Mouse (Mus musculus) neural tube, embryonic 11.5 days (tissue): ENCODE data around the gene Spint3. TPM values are rescaled to one million over a fixed set of nuclear protein-coding genes. Genes with fewer than 3 reads are reported as not detected.
A peak's percentile ranks its signal among the peaks of the same experiment; 100 is the strongest.
"Not testable (repeated sequence)": the region's sequence is repeated elsewhere in the genome, so short reads cannot be mapped to it uniquely, and the experiment has no call there.

Source experiments
- ATAC-seq: fragments of 200-750 bp; cut with Nextera tagmentation; 2 replicates; pipeline ENCODE4 v1.8.0; 2017; ENCODE audit warnings: moderate number of reproducible peaks, mild to moderate bottlenecking, moderate TSS enrichment, moderate library complexity; ENCODE audit not compliant: insufficient read depth, low FRiP score, low TSS enrichment
- DNase-seq: peaks from one replicate; pipeline ENCODE4 v3.0.0-alpha.2; 2015; ENCODE audit warnings: low spot score
- H3K27ac ChIP-seq: fragments of 300-500 bp; sonication (generic); 2 replicates; pipeline ENCODE4 v1.5.1; 2014; ENCODE audit warnings: low read depth, mild to moderate bottlenecking, low read length
- H3K27me3 ChIP-seq: fragments of 300-500 bp; sonication (generic); 2 replicates; pipeline ENCODE4 v1.6.1; 2014; ENCODE audit warnings: mild to moderate bottlenecking, low read length, mixed read lengths; ENCODE audit not compliant: control insufficient read depth, insufficient read depth
- H3K36me3 ChIP-seq: fragments of 300-500 bp; sonication (generic); 2 replicates; pipeline ENCODE4 v1.6.1; 2014; ENCODE audit warnings: mild to moderate bottlenecking, low read length, moderate library complexity, mixed read lengths; ENCODE audit not compliant: control insufficient read depth, insufficient read depth
- H3K4me1 ChIP-seq: fragments of 300-500 bp; sonication (generic); 2 replicates; pipeline ENCODE4 v1.6.1; 2014; ENCODE audit warnings: low read length, mixed read lengths; ENCODE audit not compliant: control insufficient read depth, insufficient read depth
- H3K4me2 ChIP-seq: fragments of 300-500 bp; sonication (generic); 2 replicates; pipeline ENCODE4 v1.6.1; 2014; ENCODE audit warnings: low read depth, mild to moderate bottlenecking, moderate library complexity
- H3K4me3 ChIP-seq: fragments of 300-500 bp; sonication (generic); 2 replicates; pipeline ENCODE4 v1.5.1; 2014; ENCODE audit warnings: low read depth, low read length
- H3K9ac ChIP-seq: fragments of 300-500 bp; sonication (generic); 2 replicates; pipeline ENCODE4 v1.6.1; 2014; ENCODE audit warnings: mild to moderate bottlenecking, low read length
- H3K9me3 ChIP-seq: fragments of 300-500 bp; sonication (generic); 2 replicates; pipeline ENCODE4 v1.6.1; 2016; ENCODE audit warnings: low read length; ENCODE audit not compliant: control insufficient read depth
- WGBS: fragments of 180-500 bp; shearing (Covaris S2); extraction: QIAGEN DNeasy Blood & Tissue Kit; methylation state at CpG from one replicate; pipeline ENCODE4 v1.1.7; 2014; 5-methylcytosine and 5-hydroxymethylcytosine counted together
- polyA plus RNA-seq: library from polyadenylated mRNA; unstranded; fragments of >200 nt; fragmentation: Nextera tagmentation; extraction: Ambion mirVana; gene quantifications from 2 replicates; pipeline ENCODE4 v1.2.1, GENCODE M21; 2014

Gene Spint3
- polyA plus RNA-seq, 1 experiment from 2014 or later = not detected

DNA sequence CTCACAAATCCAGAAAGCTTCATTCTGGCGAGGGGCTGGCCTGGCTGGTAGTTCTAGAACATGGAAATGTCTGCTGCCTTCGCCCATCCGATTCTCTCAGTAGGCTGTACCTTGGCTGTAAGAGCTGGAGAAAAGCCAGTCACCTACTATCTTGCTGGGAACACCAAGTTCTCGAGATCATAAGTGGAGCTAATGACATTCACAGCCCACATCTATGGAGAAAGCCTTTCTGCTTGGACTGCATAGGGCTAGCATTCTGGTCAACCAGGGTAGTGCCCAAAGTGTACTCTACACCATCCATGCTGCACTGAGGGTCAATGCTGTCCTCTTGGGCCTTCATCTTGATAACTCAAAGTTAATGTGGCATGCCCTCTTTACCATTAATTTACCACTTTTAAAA, 20.2 kb upstream of the Spint3 start, which contains the start of gene Eppin:
TSS of gene Eppin (minus strand) at position 101 of the 400 bp plus-strand sequence.
- H3K9ac ChIP-seq = no peak within 1 kb of the TSS
- H3K4me3 ChIP-seq = no peak within 1 kb of the TSS
- no peak within 1 kb of the TSS for H3K27ac ChIP-seq
- no peaks in the 10 kb centered on the region for H3K36me3 ChIP-seq
- DNase-seq (no peak), ATAC-seq (no peak)
- no peaks in the 10 kb centered on the region for H3K27me3 ChIP-seq
- WGBS = 83% methylated on average over 4 of the region's 4 CpGs
- H3K4me1 ChIP-seq = no peaks in the 10 kb centered on the region
- no peaks in the 10 kb centered on the region for H3K9me3 ChIP-seq
- H3K4me2 ChIP-seq = no peak within 1 kb of the TSS

DNA sequence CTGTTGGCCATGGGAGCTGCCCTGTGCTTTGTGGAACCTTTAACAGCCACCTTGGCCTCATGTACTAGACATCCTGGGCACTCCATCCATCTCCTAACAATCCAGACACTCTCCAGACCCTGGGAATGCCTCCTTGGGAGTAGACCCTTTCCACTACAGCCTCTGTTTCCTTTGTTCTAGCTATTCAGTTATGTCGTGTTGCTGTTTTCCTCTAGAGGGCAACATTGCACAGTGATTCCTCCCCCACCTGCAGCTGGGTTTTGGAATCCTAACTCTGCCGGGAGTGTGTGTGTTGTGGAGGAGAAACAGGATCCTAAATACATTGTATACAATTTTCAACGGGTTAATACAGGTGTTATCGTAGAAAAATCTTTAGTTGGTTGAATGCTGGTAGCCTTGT, 18.8 kb upstream of the Spint3 start:
- DNase-seq = peak; percentile 44
- no peaks in the 10 kb centered on the region for H3K27me3 ChIP-seq
- H3K4me3 ChIP-seq = no peak overlapping the region
- no peaks in the 10 kb centered on the region; the same call in 1 of the 2 replicates for H3K4me1 ChIP-seq
- 11% methylated on average over 4 of the region's 4 CpGs for WGBS
- no peaks in the 10 kb centered on the region for H3K36me3 ChIP-seq
- H3K9ac ChIP-seq = no peak overlapping the region
- no peak overlapping the region for H3K27ac ChIP-seq
- H3K4me2 ChIP-seq = no peak overlapping the region
- no peaks in the 10 kb centered on the region for H3K9me3 ChIP-seq
- no peak for ATAC-seq

- H3K36me3 ChIP-seq, H3K27ac ChIP-seq, H3K4me1 ChIP-seq, H3K9me3 ChIP-seq, H3K4me2 ChIP-seq, DNase-seq, H3K4me3 ChIP-seq, ATAC-seq, H3K27me3 ChIP-seq, H3K9ac ChIP-seq: not testable (repeated sequence)
- WGBS = 76% methylated on average over 13 of the region's 13 CpGs
Observed at GRCm38 (mm10) chr2:164585025-164585725, 11.9 kb upstream of the Spint3 start, which contains the start of gene Wfdc6a. Gene Wfdc6a (minus strand): TSS chr2:164585447.

GRCm38 (mm10) chr2:164567460-164567859, 5.8 kb downstream of the Spint3 start:
- ATAC-seq (no peak), DNase-seq (no peak)
- no peak overlapping the region for H3K4me3 ChIP-seq

DNA sequence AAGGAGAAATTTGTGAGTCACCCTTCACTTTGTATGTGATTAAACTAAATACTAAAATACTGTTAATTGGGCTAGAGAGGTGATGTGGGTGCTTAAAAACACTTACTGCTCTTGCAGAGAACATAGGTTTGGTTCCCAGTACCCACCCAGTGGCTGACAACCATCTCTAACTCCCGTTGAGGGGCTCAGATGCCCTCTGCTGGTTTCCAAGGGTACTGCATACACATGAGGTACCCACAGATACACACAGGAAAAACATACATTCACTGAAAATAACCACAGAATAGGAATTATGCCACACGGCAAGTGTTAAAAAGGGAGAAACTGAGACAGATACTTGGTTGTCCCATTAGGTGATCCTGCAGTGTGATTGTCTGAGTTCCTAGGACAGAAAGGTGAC, 6.3 kb downstream of the Spint3 start:
- Histone ChIP-seq H3K27ac (no peak overlapping the region), H3K36me3 (no peaks in the 10 kb centered on the region), H3K4me3 (no peak overlapping the region), H3K27me3 (0 out of 2 replicates have a peak, but pooled peaks cover 8% of the 10 kb centered on the region), H3K9ac (no peak overlapping the region), H3K9me3 (no peaks in the 10 kb centered on the region), H3K4me1 (0 out of 2 replicates have a peak, but pooled peaks cover 3% of the 10 kb centered on the region), H3K4me2 (no peak overlapping the region)
- ATAC-seq (no peak), DNase-seq (no peak)
- 92% methylated on average over 2 of the region's 2 CpGs for WGBS

More at GRCm38 (mm10) chr2:164567460-164567859, 5.8 kb downstream of the Spint3 start:
- H3K4me2 ChIP-seq = no peak overlapping the region
- H3K9me3 ChIP-seq = no peaks in the 10 kb centered on the region
- no peaks in the 10 kb centered on the region for H3K36me3 ChIP-seq
- 95% methylated on average over 5 of the region's 5 CpGs for WGBS
- 0 out of 2 replicates have a peak, but pooled peaks cover 3% of the 10 kb centered on the region for H3K4me1 ChIP-seq
- 0 out of 2 replicates have a peak, but pooled peaks cover 5% of the 10 kb centered on the region for H3K27me3 ChIP-seq
- no peak overlapping the region for H3K27ac ChIP-seq
- H3K9ac ChIP-seq = no peak overlapping the region

DNA sequence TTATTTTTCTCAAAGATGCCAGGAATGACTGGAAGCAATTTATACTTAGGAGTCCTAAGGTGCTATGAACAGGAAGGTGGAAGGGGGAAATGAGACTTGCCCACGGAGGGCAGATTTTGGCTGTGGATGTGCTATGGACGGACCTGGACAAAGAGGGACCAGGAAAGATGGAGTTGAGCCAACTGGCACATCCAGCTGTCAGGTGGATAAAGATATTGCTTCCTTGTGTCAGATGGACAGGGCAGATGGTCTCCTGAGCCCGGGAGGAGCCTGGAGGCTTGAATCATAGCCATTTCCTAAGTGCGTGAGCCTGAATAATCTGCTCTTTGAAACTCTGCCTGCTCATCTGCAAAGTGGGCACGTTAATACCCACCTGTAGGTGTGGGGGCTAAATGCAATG, 8.9 kb downstream of the Spint3 start:
- Histone ChIP-seq H3K36me3 (no peaks in the 10 kb centered on the region), H3K4me2 (no peak overlapping the region), H3K9ac (no peak overlapping the region), H3K27ac (no peak overlapping the region), H3K4me1 (0 out of 2 replicates have a peak, but pooled peaks cover 3% of the 10 kb centered on the region), H3K27me3 (0 out of 2 replicates have a peak, but pooled peaks cover 8% of the 10 kb centered on the region), H3K9me3 (no peaks in the 10 kb centered on the region), H3K4me3 (no peak overlapping the region)
- DNase-seq = no peak
- 75% methylated on average over 5 of the region's 5 CpGs for WGBS
- no peak for ATAC-seq

GRCm38 (mm10) chr2:164563339-164564038, 9.8 kb downstream of the Spint3 start:
- H3K36me3 ChIP-seq = no peaks in the 10 kb centered on the region
- peak overlapping the region; percentile 37 for H3K4me3 ChIP-seq
- 0 out of 2 replicates have a peak, but pooled peaks cover 3% of the 10 kb centered on the region for H3K4me1 ChIP-seq
- H3K9ac ChIP-seq = peak overlapping the region; percentile 65
- ATAC-seq (peak; percentile 53), DNase-seq (peak; percentile 69)
- H3K9me3 ChIP-seq = no peaks in the 10 kb centered on the region
- H3K27ac ChIP-seq = no peak overlapping the region
- H3K27me3 ChIP-seq = 0 out of 2 replicates have a peak, but pooled peaks cover 8% of the 10 kb centered on the region
- under 1% methylated on average over 32 of the region's 32 CpGs for WGBS
- H3K4me2 ChIP-seq = peak overlapping the region; percentile 61

- Histone ChIP-seq H3K27ac (no peak within 1 kb of the TSS), H3K4me2 (peak within 1 kb of the TSS; percentile 61), H3K27me3 (0 out of 2 replicates have a peak, but pooled peaks cover 8% of the 10 kb centered on the region), H3K9me3 (no peaks in the 10 kb centered on the region), H3K4me1 (0 out of 2 replicates have a peak, but pooled peaks cover 3% of the 10 kb centered on the region), H3K4me3 (peak within 1 kb of the TSS; percentile 37), H3K36me3 (no peaks in the 10 kb centered on the region), H3K9ac (peak within 1 kb of the TSS; percentile 65)
- ATAC-seq = no peak
- 3% methylated on average over 24 of the region's 24 CpGs for WGBS
- peak; percentile 34 for DNase-seq
Observed at GRCm38 (mm10) chr2:164562391-164563188, 10.7 kb downstream of the Spint3 start, which contains the start of gene Wfdc2. Gene Wfdc2 (plus strand): TSS chr2:164562413.
